Mouse (Mus musculus): ENCODE results near the gene Slc39a1. TPM values are rescaled to one million over a fixed set of nuclear protein-coding genes. Genes with fewer than 3 reads are reported as not detected.
A peak's percentile ranks its signal among the peaks of the same experiment; 100 is the strongest.

Slc39a1 gene
- total and polyA plus RNA-seq, 3 experiments = 57.3 to 75.5 (median 67.6) TPM

- H3K9ac ChIP-seq (ENCODE audit: low read depth, low read length) = no peak overlapping the region
- no peaks in the 10 kb centered on the region for H3K27me3 ChIP-seq (ENCODE audit: control insufficient read depth, insufficient read depth, low read length)
- H3K4me3 ChIP-seq = no peak overlapping the region
- TF ChIP-seq EP300 (IDR thresholded peaks at IDR 0.05; ENCODE audit: insufficient read depth, low read depth, low read length) (no peak), CTCF (IDR thresholded peaks at IDR 0.05) (peak; percentile 55)
- H3K4me1 ChIP-seq (ENCODE audit: control insufficient read depth, insufficient read depth, low read length) = peaks cover 10% of the 10 kb centered on the region
- intact Hi-C loops (cut with DNase I) = loop anchor here (1.0 kb wide), 1 partner anchor 158 kb away; no protein-coding TSS in a partner anchor
- peaks cover 19% of the 10 kb centered on the region for H3K36me3 ChIP-seq (ENCODE audit: control insufficient read depth, insufficient read depth, low read length)
- peaks cover 2% of the 10 kb centered on the region; the same call in 1 of the 2 replicates for H3K79me2 ChIP-seq (replicated peaks; ENCODE audit: control insufficient read depth, insufficient read depth, low read length)
- DNase-seq = no peak
- no peak overlapping the region for H3K27ac ChIP-seq
- WGBS = 60% methylated on average over 1 of the region's 1 CpGs
Observed at GRCm38 (mm10) chr3:90215825-90216380, 32.1 kb upstream of the Slc39a1 start.

- Histone ChIP-seq H3K4me1 (ENCODE audit: control insufficient read depth, insufficient read depth, low read length) (peaks cover 3% of the 10 kb centered on the region), H3K79me2 (replicated peaks; ENCODE audit: control insufficient read depth, insufficient read depth, low read length) (no peaks in the 10 kb centered on the region), H3K4me3 (peak overlapping the region; percentile 69), H3K27me3 (ENCODE audit: control insufficient read depth, insufficient read depth, low read length) (no peaks in the 10 kb centered on the region), H3K36me3 (ENCODE audit: control insufficient read depth, insufficient read depth, low read length) (no peaks in the 10 kb centered on the region), H3K9ac (ENCODE audit: low read depth, low read length) (peak overlapping the region; percentile 79; the same call in 1 of the 2 replicates), H3K27ac (peak overlapping the region; percentile 95)
- peak; percentile 83 for TF ChIP-seq CTCF (IDR thresholded peaks at IDR 0.05)
- no peak for TF ChIP-seq EP300 (IDR thresholded peaks at IDR 0.05; ENCODE audit: insufficient read depth, low read depth, low read length)
- TF ChIP-seq POLR2A (IDR thresholded peaks at IDR 0.05; ENCODE audit: insufficient read depth, low read depth, low read length) = no peak
- peak; percentile 45 to 50 for DNase-seq
- intact Hi-C loops (cut with DNase I) = loop anchor here (1.0 to 5.0 kb wide), 4 partner anchors 35 to 247 kb away; partner anchors contain the start of genes Crtc2, Dennd4b and Npr1
- WGBS = 11% methylated on average over 6 of the region's 6 CpGs
Observed at GRCm38 (mm10) chr3:90220088-90220487, 27.9 kb upstream of the Slc39a1 start.

- no peaks in the 10 kb centered on the region for H3K36me3 ChIP-seq (ENCODE audit: control insufficient read depth, insufficient read depth, low read length)
- H3K79me2 ChIP-seq (replicated peaks; ENCODE audit: control insufficient read depth, insufficient read depth, low read length) = no peaks in the 10 kb centered on the region
- peak; percentile 88 to 89 for DNase-seq
- intact Hi-C loops (cut with DNase I) = loop anchor here (1.0 to 5.0 kb wide), 4 partner anchors 34 to 247 kb away; partner anchors contain the start of genes Crtc2, Dennd4b and Npr1
- H3K4me3 ChIP-seq = peak overlapping the region; percentile 69
- under 1% methylated on average over 20 of the region's 20 CpGs for WGBS
- H3K4me1 ChIP-seq (ENCODE audit: control insufficient read depth, insufficient read depth, low read length) = peaks cover 3% of the 10 kb centered on the region
- no peaks in the 10 kb centered on the region for H3K27me3 ChIP-seq (ENCODE audit: control insufficient read depth, insufficient read depth, low read length)
- TF ChIP-seq POLR2A (IDR thresholded peaks at IDR 0.05; ENCODE audit: insufficient read depth, low read depth, low read length) (peak; percentile 71; the same call in 1 of the 2 replicates), EP300 (IDR thresholded peaks at IDR 0.05; ENCODE audit: insufficient read depth, low read depth, low read length) (no peak)
- peak overlapping the region; percentile 79 for H3K9ac ChIP-seq (ENCODE audit: low read depth, low read length)
- peak overlapping the region; percentile 95 for H3K27ac ChIP-seq
Observed at GRCm38 (mm10) chr3:90220531-90220951, 27.4 kb upstream of the Slc39a1 start.

GRCm38 (mm10) chr3:90221123-90221522, 26.8 kb upstream of the Slc39a1 start:
- Histone ChIP-seq H3K27ac (peak overlapping the region; percentile 95), H3K4me3 (peak overlapping the region; percentile 69), H3K4me1 (ENCODE audit: control insufficient read depth, insufficient read depth, low read length) (peaks cover 3% of the 10 kb centered on the region), H3K36me3 (ENCODE audit: control insufficient read depth, insufficient read depth, low read length) (no peaks in the 10 kb centered on the region), H3K27me3 (ENCODE audit: control insufficient read depth, insufficient read depth, low read length) (no peaks in the 10 kb centered on the region), H3K79me2 (replicated peaks; ENCODE audit: control insufficient read depth, insufficient read depth, low read length) (no peaks in the 10 kb centered on the region), H3K9ac (ENCODE audit: low read depth, low read length) (peak overlapping the region; percentile 14; the same call in 1 of the 2 replicates)
- intact Hi-C loops (cut with DNase I) = loop anchor here (2.0 to 5.0 kb wide), 3 partner anchors 34 to 246 kb away; partner anchors contain the start of genes Crtc2, Dennd4b and Npr1
- no peak for DNase-seq
- TF ChIP-seq EP300 (IDR thresholded peaks at IDR 0.05; ENCODE audit: insufficient read depth, low read depth, low read length) (no peak), CTCF (IDR thresholded peaks at IDR 0.05) (no peak), POLR2A (IDR thresholded peaks at IDR 0.05; ENCODE audit: insufficient read depth, low read depth, low read length) (no peak)
- WGBS = 14% methylated on average over 5 of the region's 5 CpGs

- H3K27ac ChIP-seq = no peak overlapping the region
- no peak for TF ChIP-seq CTCF (IDR thresholded peaks at IDR 0.05)
- no peak for TF ChIP-seq POLR2A (IDR thresholded peaks at IDR 0.05; ENCODE audit: insufficient read depth, low read depth, low read length)
- no peak for TF ChIP-seq EP300 (IDR thresholded peaks at IDR 0.05; ENCODE audit: insufficient read depth, low read depth, low read length)
- peaks cover 3% of the 10 kb centered on the region for H3K4me1 ChIP-seq (ENCODE audit: control insufficient read depth, insufficient read depth, low read length)
- no peaks in the 10 kb centered on the region for H3K27me3 ChIP-seq (ENCODE audit: control insufficient read depth, insufficient read depth, low read length)
- no peak for DNase-seq
- no peaks in the 10 kb centered on the region for H3K79me2 ChIP-seq (replicated peaks; ENCODE audit: control insufficient read depth, insufficient read depth, low read length)
- H3K36me3 ChIP-seq (ENCODE audit: control insufficient read depth, insufficient read depth, low read length) = no peaks in the 10 kb centered on the region
- H3K9ac ChIP-seq (ENCODE audit: low read depth, low read length) = no peak overlapping the region
- no peak overlapping the region for H3K4me3 ChIP-seq
- intact Hi-C loops (cut with DNase I) = loop anchor here (5.0 kb wide), 1 partner anchor 245 kb away; the partner anchor contains the start of gene Npr1
- WGBS = 69% methylated on average over 4 of the region's 4 CpGs
Observed at GRCm38 (mm10) chr3:90222455-90222854, 25.5 kb upstream of the Slc39a1 start.

- intact Hi-C loops (cut with DNase I) = loop anchor here (5.0 kb wide), 1 partner anchor 244 kb away; the partner anchor contains the start of gene Npr1
- Histone ChIP-seq H3K27me3 (ENCODE audit: control insufficient read depth, insufficient read depth, low read length) (no peaks in the 10 kb centered on the region), H3K9ac (ENCODE audit: low read depth, low read length) (no peak overlapping the region), H3K36me3 (ENCODE audit: control insufficient read depth, insufficient read depth, low read length) (no peaks in the 10 kb centered on the region), H3K4me1 (ENCODE audit: control insufficient read depth, insufficient read depth, low read length) (peaks cover 3% of the 10 kb centered on the region), H3K79me2 (replicated peaks; ENCODE audit: control insufficient read depth, insufficient read depth, low read length) (no peaks in the 10 kb centered on the region), H3K4me3 (no peak overlapping the region), H3K27ac (no peak overlapping the region)
- WGBS = 45% methylated on average over 3 of the region's 3 CpGs
- TF ChIP-seq CTCF (IDR thresholded peaks at IDR 0.05) (no peak), POLR2A (IDR thresholded peaks at IDR 0.05; ENCODE audit: insufficient read depth, low read depth, low read length) (no peak), EP300 (IDR thresholded peaks at IDR 0.05; ENCODE audit: insufficient read depth, low read depth, low read length) (no peak)
- no peak for DNase-seq
Observed at GRCm38 (mm10) chr3:90222941-90223340, 25.0 kb upstream of the Slc39a1 start.
